Comparison of ENCODE assay signal across 7 mouse cellular contexts in the genomic region with DNA sequence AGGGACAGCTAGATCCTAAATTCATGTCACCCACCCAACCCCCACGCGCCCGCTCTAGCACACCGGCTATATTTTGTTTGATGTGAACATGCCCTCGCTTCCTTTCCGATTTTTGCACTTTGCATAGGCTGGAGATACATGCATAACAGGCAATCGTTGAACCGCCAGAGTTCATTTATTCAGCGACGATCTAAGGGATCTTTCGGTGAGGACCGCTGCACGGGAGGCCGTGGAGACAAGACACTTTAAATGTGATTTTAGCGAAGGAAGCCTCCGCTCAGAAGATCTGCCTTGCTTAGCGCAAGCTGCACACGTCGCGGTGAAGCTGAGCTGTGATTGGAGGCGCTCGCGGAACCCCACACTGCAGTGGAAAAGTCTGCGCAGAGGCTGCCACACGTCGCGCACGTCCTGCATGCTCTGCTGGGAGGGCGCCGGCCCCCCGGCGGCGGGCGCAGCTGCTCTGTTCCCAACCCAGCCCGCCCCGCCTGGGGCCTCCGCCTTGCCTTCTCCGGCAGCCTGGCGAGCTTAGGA. TPM values are rescaled to one million over a fixed set of nuclear protein-coding genes. Genes with fewer than 3 reads are reported as not detected.
DNase-seq lines count a peak whose midpoint lies in the region; ATAC-seq and TF ChIP-seq lines count a peak whose summit lies in the region.

No protein-coding gene starts in this region.

- H3K9me3 ChIP-seq in forebrain, embryonic 10.5 days: no peaks in the 10 kb centered on the region
- H3K9me3 ChIP-seq in heart, embryonic 14.5 days (ENCODE audit: control insufficient read depth, low read length): no peaks in the 10 kb centered on the region
- H3K9me3 ChIP-seq in liver, embryonic 11.5 days (ENCODE audit: control insufficient read depth, low read length): no peaks in the 10 kb centered on the region

- DNase-seq in brain, embryonic 18.5 days (ENCODE audit: low read depth, low spot score): peak; percentile 80
- peak; percentile 64 for DNase-seq in forebrain, embryonic 10.5 days (ENCODE audit: extremely low spot score, low spot score)
- peak; percentile 85 for DNase-seq in kidney, postnatal 10 days
- DNase-seq in liver, embryonic 11.5 days (ENCODE audit: low spot score): peak; percentile 81
- peak; percentile 83 for DNase-seq in splenic B cell, adult 2 months (ENCODE audit: low read depth, low spot score)

- peak overlapping the region; percentile 72 for H3K4me2 ChIP-seq in heart, embryonic 14.5 days (ENCODE audit: low read length)
- H3K4me2 ChIP-seq in liver, embryonic 11.5 days: peak overlapping the region; percentile 90
- peak overlapping the region; percentile 97 for H3K4me2 ChIP-seq in myocyte (ENCODE audit: low read depth)

- peak; percentile 68 for ATAC-seq in heart, embryonic 14.5 days (ENCODE audit: insufficient number of reproducible peaks, insufficient read depth, low FRiP score, low read depth)
- peak; percentile 55 for ATAC-seq in liver, embryonic 11.5 days (replicated peaks; ENCODE audit: low FRiP score)

- peaks cover 33% of the 10 kb centered on the region for H3K27me3 ChIP-seq in forebrain, embryonic 10.5 days (ENCODE audit: poor library complexity, severe bottlenecking)
- H3K27me3 ChIP-seq in heart, embryonic 14.5 days (ENCODE audit: control insufficient read depth, insufficient read depth, low read length): no peaks in the 10 kb centered on the region
- peaks cover 14% of the 10 kb centered on the region for H3K27me3 ChIP-seq in liver, embryonic 11.5 days (replicated peaks; ENCODE audit: control insufficient read depth, insufficient read depth, low read length)
- no peaks in the 10 kb centered on the region for H3K27me3 ChIP-seq in myocyte (ENCODE audit: control insufficient read depth, insufficient read depth, insufficient read length)
- H3K27me3 ChIP-seq in splenic B cell, adult 2 months (ENCODE audit: control insufficient read depth, insufficient read depth, low read length, poor library complexity, severe bottlenecking): no peaks in the 10 kb centered on the region

- no peak overlapping the region for H3ac ChIP-seq in myocyte (ENCODE audit: control insufficient read depth, insufficient read length)

- H3K79me2 ChIP-seq in myocyte (ENCODE audit: control insufficient read depth, insufficient read depth): no peaks in the 10 kb centered on the region

- peak overlapping the region; percentile 97 for H3K27ac ChIP-seq in forebrain, embryonic 10.5 days
- H3K27ac ChIP-seq in heart, embryonic 14.5 days (replicated peaks in 1 of 2; ENCODE audit: control insufficient read depth in 1 of 2, insufficient read depth in 1 of 2, low read depth in 2 of 2, low read length in 2 of 2): peak overlapping the region; percentile 86 to 95
- H3K27ac ChIP-seq in liver, embryonic 11.5 days (ENCODE audit: low read depth, low read length): 0 out of 2 replicates have a peak overlapping the region, but pooled peaks have one; percentile 45

- peaks cover 13% of the 10 kb centered on the region for H3K36me3 ChIP-seq in forebrain, embryonic 10.5 days (replicated peaks)
- peaks cover 14% of the 10 kb centered on the region for H3K36me3 ChIP-seq in heart, embryonic 14.5 days (ENCODE audit: control insufficient read depth, insufficient read depth, low read length)
- peaks cover 3% of the 10 kb centered on the region; the same call in 1 of the 2 replicates for H3K36me3 ChIP-seq in liver, embryonic 11.5 days (ENCODE audit: control insufficient read depth, insufficient read depth, low read length)
- no peaks in the 10 kb centered on the region for H3K36me3 ChIP-seq in myocyte (ENCODE audit: control insufficient read depth, insufficient read depth)
- no peaks in the 10 kb centered on the region; the same call in 1 of the 2 replicates for H3K36me3 ChIP-seq in splenic B cell, adult 2 months (ENCODE audit: control insufficient read depth, insufficient read depth, low read length, poor library complexity, severe bottlenecking)

- peaks cover 49% of the 10 kb centered on the region for H3K4me1 ChIP-seq in forebrain, embryonic 10.5 days
- peaks cover 7 to 16% of the 10 kb centered on the region in 2 experiments for H3K4me1 ChIP-seq in heart, embryonic 14.5 days (ENCODE audit: control insufficient read depth in 2 of 2, insufficient read depth in 2 of 2, low read length in 2 of 2)
- peaks cover 12% of the 10 kb centered on the region for H3K4me1 ChIP-seq in liver, embryonic 11.5 days (replicated peaks; ENCODE audit: control insufficient read depth, insufficient read depth, low read length)

- peak overlapping the region; percentile 86 for H3K9ac ChIP-seq in heart, embryonic 14.5 days (ENCODE audit: low read length)
- H3K9ac ChIP-seq in liver, embryonic 11.5 days (ENCODE audit: low read depth, low read length): peak overlapping the region; percentile 68

- peak overlapping the region; percentile 78 for H3K4me3 ChIP-seq in forebrain, embryonic 10.5 days
- peak overlapping the region; percentile 69 to 81 for H3K4me3 ChIP-seq in heart, embryonic 14.5 days (ENCODE audit: control insufficient read depth in 1 of 2, insufficient read depth in 1 of 2, low read depth in 1 of 2, low read length in 2 of 2)
- H3K4me3 ChIP-seq in liver, embryonic 11.5 days (ENCODE audit: low read depth, low read length): peak overlapping the region; percentile 68
- no peak overlapping the region for H3K4me3 ChIP-seq in myocyte

- TF ChIP-seq POLR2A in myocyte (IDR thresholded peaks at IDR 0.05; ENCODE audit: insufficient read length, low read depth): no peak

- WGBS in forebrain, embryonic 10.5 days: under 1% methylated on average over 39 of the region's 39 CpGs
- 0% methylated on average over 30 of the region's 39 CpGs for WGBS in heart, embryonic 14.5 days
- WGBS in liver, embryonic 11.5 days: 1% methylated on average over 39 of the region's 39 CpGs

TF ChIP-seq in myocyte, 11 proteins besides CTCF, POLR2A, EP300 and RAD21:
- peak in 1 of 3 experiments; percentile 43 for TF ChIP-seq MYOD1 (IDR thresholded peaks at IDR 0.05; ENCODE audit: control insufficient read depth in 1 of 3, insufficient read length in 2 of 3, low read depth in 2 of 3)
- TF ChIP-seq TCF3 (IDR thresholded peaks at IDR 0.05; ENCODE audit: insufficient read length, low read depth): no peak
- no peak for TF ChIP-seq MAX (IDR thresholded peaks at IDR 0.05; ENCODE audit: low read depth)
- TF ChIP-seq MYOG (IDR thresholded peaks at IDR 0.05; ENCODE audit: control insufficient read depth in 1 of 3, insufficient read depth in 1 of 3, insufficient read length in 2 of 3, low read depth in 2 of 3): peak in 1 of 3 experiments; percentile 28

RNA-seq across cellular contexts. Expression of gene Pfkfb3, which starts 50.9 kb away (rescaled TPM):
- polyA plus RNA-seq in forebrain, embryonic 10.5 days (2016; fragmentation: Nextera tagmentation; extraction: Ambion mirVana): 15.5 and 17.0 TPM in 2 replicates
- polyA plus RNA-seq in heart, embryonic 14.5 days (2014; fragmentation: Nextera tagmentation; extraction: Ambion mirVana): 9.2 and 11.6 TPM in 2 replicates
- polyA plus RNA-seq in liver, embryonic 11.5 days (2014; fragmentation: Nextera tagmentation; extraction: Ambion mirVana): 17.5 and 20.3 TPM in 2 replicates
- 2.0 TPM for polyA plus RNA-seq in myocyte (2012; fragmentation: generic; extraction: Trizol)

Comparison
In these comparisons a context has a peak if more than half of its experiments do, and no peak if none do; other contexts are left out.
1. H3K27ac ChIP-seq: peak in every context shown above with its lines; median percentile 97 in forebrain, embryonic 10.5 days; 90 in heart, embryonic 14.5 days; 45 in liver, embryonic 11.5 days.